Mouse (Mus musculus): Measurements from ENCODE around the gene Tgif1. TPM values are rescaled to one million over a fixed set of nuclear protein-coding genes. Genes with fewer than 3 reads are reported as not detected.

Gene Tgif1
- polyA plus RNA-seq, 1 experiment = 95.7 TPM

GRCm38 (mm10) chr17:70796940-70797772 lies 56.2 kb downstream of the Tgif1 start:
- Histone ChIP-seq H3K4me3 (ENCODE audit: insufficient read depth, low read length) (no peak overlapping the region), H3K27ac (ENCODE audit: insufficient read depth, low read length) (no peak overlapping the region), H3K4me1 (ENCODE audit: control insufficient read depth, insufficient read depth, low read length) (0 out of 2 replicates have a peak, but pooled peaks cover 2% of the 10 kb centered on the region)
- TF ChIP-seq CTCF (IDR thresholded peaks at IDR 0.05; ENCODE audit: borderline replicate concordance, insufficient read depth, low read length) (no peak), POLR2A (IDR thresholded peaks at IDR 0.05; ENCODE audit: low read depth, low read length) (no peak)

GRCm38 (mm10) chr17:70795196-70795595 lies 58.1 kb downstream of the Tgif1 start:
- Histone ChIP-seq H3K4me3 (ENCODE audit: insufficient read depth, low read length) (no peak overlapping the region), H3K27ac (ENCODE audit: insufficient read depth, low read length) (no peak overlapping the region), H3K4me1 (ENCODE audit: control insufficient read depth, insufficient read depth, low read length) (0 out of 2 replicates have a peak, but pooled peaks cover 2% of the 10 kb centered on the region)
- no peak for TF ChIP-seq CTCF (IDR thresholded peaks at IDR 0.05; ENCODE audit: borderline replicate concordance, insufficient read depth, low read length)
- TF ChIP-seq POLR2A (IDR thresholded peaks at IDR 0.05; ENCODE audit: low read depth, low read length) = no peak

GRCm38 (mm10) chr17:70794722-70795121 lies 58.6 kb downstream of the Tgif1 start:
- Histone ChIP-seq H3K4me1 (ENCODE audit: control insufficient read depth, insufficient read depth, low read length) (0 out of 2 replicates have a peak, but pooled peaks cover 2% of the 10 kb centered on the region), H3K27ac (ENCODE audit: insufficient read depth, low read length) (peak overlapping the region; percentile 9; the same call in 1 of the 2 replicates), H3K4me3 (ENCODE audit: insufficient read depth, low read length) (no peak overlapping the region)
- TF ChIP-seq POLR2A (IDR thresholded peaks at IDR 0.05; ENCODE audit: low read depth, low read length) = no peak
- no peak for TF ChIP-seq CTCF (IDR thresholded peaks at IDR 0.05; ENCODE audit: borderline replicate concordance, insufficient read depth, low read length)

GRCm38 (mm10) chr17:70794291-70794690 lies 59.1 kb downstream of the Tgif1 start:
- TF ChIP-seq CTCF (IDR thresholded peaks at IDR 0.05; ENCODE audit: borderline replicate concordance, insufficient read depth, low read length) = no peak
- no peak for TF ChIP-seq POLR2A (IDR thresholded peaks at IDR 0.05; ENCODE audit: low read depth, low read length)
- Histone ChIP-seq H3K4me3 (ENCODE audit: insufficient read depth, low read length) (no peak overlapping the region), H3K27ac (ENCODE audit: insufficient read depth, low read length) (peak overlapping the region; percentile 9; the same call in 1 of the 2 replicates), H3K4me1 (ENCODE audit: control insufficient read depth, insufficient read depth, low read length) (0 out of 2 replicates have a peak, but pooled peaks cover 2% of the 10 kb centered on the region)

Other genes starting within 250 kb of the Tgif1 start
- gene Myom1, start 149.1 kb upstream of the Tgif1 start, polyA plus RNA-seq (2011; ENCODE audit: insufficient read length, low read depth, missing spikeins) = 8.7 and 20.3 TPM in 2 replicates
- gene Myl12a, start 149.3 kb upstream of the Tgif1 start, polyA plus RNA-seq (2011; ENCODE audit: insufficient read length, low read depth, missing spikeins) = 1,052 and 1,239 TPM in 2 replicates